Mouse (Mus musculus): ENCODE data around the gene Gm14393.
"Not testable (repeated sequence)": the region's sequence is repeated elsewhere in the genome, so short reads cannot be mapped to it uniquely, and the experiment has no call there.

Gene Gm14393

DNA sequence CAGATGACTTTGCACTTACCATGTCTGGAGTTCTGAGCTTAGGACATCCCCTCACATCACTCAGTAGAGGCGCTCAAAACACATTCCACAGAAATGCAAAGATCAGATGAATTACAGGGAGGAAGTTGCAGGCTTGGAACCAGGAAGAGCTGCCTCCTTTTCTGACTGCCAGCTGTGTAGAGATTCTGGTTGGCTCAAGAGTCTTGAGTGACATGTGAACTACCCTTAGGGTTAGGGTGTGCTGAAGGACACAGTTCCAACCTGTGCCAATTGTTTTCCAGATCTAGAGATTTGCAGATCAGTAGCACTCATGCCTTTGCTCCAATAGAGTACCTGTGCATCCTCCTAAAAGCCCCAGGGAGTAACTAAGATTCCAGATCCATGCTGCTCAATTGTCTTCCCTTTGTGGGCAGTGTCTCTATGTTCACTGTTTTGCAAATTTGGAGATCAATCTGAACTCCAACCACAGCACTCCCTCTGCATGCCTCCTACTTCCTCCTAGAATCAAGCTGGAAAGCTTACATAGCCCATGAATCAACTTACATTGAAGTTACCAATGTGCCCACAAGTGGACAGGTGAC lies at the start of gene Gm14393:
Gene Gm14393 (minus strand): TSS at position 101 of the 581 bp plus-strand sequence.
- not testable (repeated sequence) for DNase-seq

DNA sequence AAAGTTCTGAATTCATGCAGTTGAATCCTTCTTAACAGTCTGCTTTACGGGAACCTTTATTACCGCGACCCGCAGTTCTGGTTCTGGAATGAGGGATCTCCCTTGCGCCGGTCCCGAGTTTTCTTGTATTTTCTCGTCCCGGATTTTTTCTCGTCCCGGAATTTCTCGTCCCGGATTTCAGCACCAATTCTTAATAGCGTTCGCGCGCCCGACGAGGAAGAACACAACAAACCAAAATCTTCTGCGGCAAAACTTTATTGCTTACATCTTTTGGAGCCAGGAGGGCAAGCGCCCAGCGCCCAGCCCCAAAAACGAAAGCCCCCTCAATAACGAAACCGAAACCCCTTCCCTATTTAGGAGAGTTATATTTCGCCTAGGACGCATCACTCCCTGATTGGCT lies 23.3 kb downstream of the Gm14393 start:
- DNase-seq: not testable (repeated sequence)
